Mouse (Mus musculus) 416B (cell line): Measurements from ENCODE around the gene Thsd7b.
"Not testable (repeated sequence)": the region's sequence is repeated elsewhere in the genome, so short reads cannot be mapped to it uniquely, and the experiment has no call there.

ENCODE experiments used
- DNase-seq: peaks from one replicate; pipeline ENCODE4 v3.0.0; 2011; ENCODE audit warnings: low read depth

Gene Thsd7b

GRCm38 (mm10) chr1:130112580-130113314 is 839.6 kb downstream of the Thsd7b start:
- no peak for DNase-seq

- DNase-seq, result no peak
Measured at GRCm38 (mm10) chr1:130113549-130113948, 840.4 kb downstream of the Thsd7b start.

- DNase-seq, result no peak
Measured at GRCm38 (mm10) chr1:130130901-130131300, 857.8 kb downstream of the Thsd7b start.

- no peak for DNase-seq
Measured at GRCm38 (mm10) chr1:130166187-130166586, 893.1 kb downstream of the Thsd7b start.

- DNase-seq, result peak; percentile 32
Measured at GRCm38 (mm10) chr1:130167260-130167659, 894.2 kb downstream of the Thsd7b start.

- DNase-seq, result no peak
Measured at GRCm38 (mm10) chr1:130169875-130170274, 896.8 kb downstream of the Thsd7b start.

GRCm38 (mm10) chr1:130170290-130170689 is 897.2 kb downstream of the Thsd7b start:
- no peak for DNase-seq

GRCm38 (mm10) chr1:130186836-130187235 is 913.7 kb downstream of the Thsd7b start:
- DNase-seq, result not testable (repeated sequence)

- DNase-seq, result peak; percentile 59
Measured at GRCm38 (mm10) chr1:130192190-130193028, 919.3 kb downstream of the Thsd7b start.

- DNase-seq, result no peak
Measured at GRCm38 (mm10) chr1:130217404-130217803, 944.3 kb downstream of the Thsd7b start.

- no peak for DNase-seq
Measured at GRCm38 (mm10) chr1:130222904-130223303, 949.8 kb downstream of the Thsd7b start.

GRCm38 (mm10) chr1:130245563-130245962 is 972.5 kb downstream of the Thsd7b start:
- DNase-seq, result no peak

- not testable (repeated sequence) for DNase-seq
Measured at GRCm38 (mm10) chr1:130246264-130246663, 973.2 kb downstream of the Thsd7b start.

GRCm38 (mm10) chr1:130246930-130247329 is 973.8 kb downstream of the Thsd7b start:
- not testable (repeated sequence) for DNase-seq

GRCm38 (mm10) chr1:130262046-130262445 is 988.9 kb downstream of the Thsd7b start:
- no peak for DNase-seq
